Mouse (Mus musculus): ENCODE measurements around the gene Olfr1173. TPM values are rescaled to one million over a fixed set of nuclear protein-coding genes. Genes with fewer than 3 reads are reported as not detected.

The Olfr1173 gene
- total and polyA plus RNA-seq, 3 experiments = not detected

DNA sequence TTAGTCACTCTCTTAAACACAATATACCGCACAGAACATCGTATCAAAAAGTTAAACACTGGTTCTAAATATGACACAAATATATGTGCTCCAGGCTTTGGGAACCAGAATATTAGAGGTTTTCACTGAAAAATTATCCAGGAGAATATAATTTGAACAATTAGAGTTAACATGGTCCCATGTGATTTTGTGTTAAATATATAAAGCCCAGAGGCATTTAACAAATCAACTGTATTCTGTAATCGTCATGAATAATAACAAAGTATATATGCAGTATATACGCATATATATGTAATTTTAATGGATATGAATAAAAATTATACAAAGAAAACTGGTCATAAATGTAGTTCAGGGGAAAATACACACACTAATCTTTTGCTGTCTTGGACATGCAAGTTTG lies 35.4 kb upstream of the Olfr1173 start, which contains the start of gene Olfr1174-ps:
Olfr1174-ps (minus strand) TSS at position 101 of the 400 bp plus-strand sequence.
- no peaks in the 10 kb centered on the region for H3K9me3 ChIP-seq (replicated peaks; ENCODE audit: insufficient read depth, low read length)
- H3K4me1 ChIP-seq (ENCODE audit: control insufficient read depth in 1 of 2, insufficient read depth in 2 of 2, low read length in 2 of 2) = no peaks in the 10 kb centered on the region
- no peak within 1 kb of the TSS for H3K27ac ChIP-seq (ENCODE audit: control insufficient read depth, low read depth, low read length)
- TF ChIP-seq SMC3 (IDR thresholded peaks at IDR 0.05; ENCODE audit: low read depth, low read length) (no peak), MXI1 (IDR thresholded peaks at IDR 0.05; ENCODE audit: low read depth, low read length) (no peak), POLR2A (IDR thresholded peaks at IDR 0.05; ENCODE audit: control insufficient read depth in 1 of 2, insufficient read depth in 1 of 2, low read depth in 1 of 2, low read length in 2 of 2, poor library complexity in 1 of 2) (no peak), MYC (IDR thresholded peaks at IDR 0.05; ENCODE audit: low read depth, low read length) (no peak), EP300 (IDR thresholded peaks at IDR 0.05; ENCODE audit: low read depth in 1 of 2, low read length in 2 of 2) (no peak)
- H3K27me3 ChIP-seq (ENCODE audit: control insufficient read depth in 1 of 2, insufficient read depth in 2 of 2, low read length in 2 of 2) = no peaks in the 10 kb centered on the region
- H3K36me3 ChIP-seq (ENCODE audit: control insufficient read depth in 1 of 2, insufficient read depth in 2 of 2, low read length in 2 of 2) = no peaks in the 10 kb centered on the region
- H3K79me2 ChIP-seq (ENCODE audit: control insufficient read depth, insufficient read depth, low read length, poor library complexity) = no peaks in the 10 kb centered on the region
- no peak within 1 kb of the TSS for H3K4me3 ChIP-seq (ENCODE audit: control insufficient read depth in 1 of 2, insufficient read depth in 1 of 2, low read depth in 2 of 2, low read length in 2 of 2)
- H3K9ac ChIP-seq (ENCODE audit: control insufficient read depth, low read depth, low read length, poor library complexity, severe bottlenecking) = no peak within 1 kb of the TSS
- DNase-seq (ENCODE audit: low read depth, low spot score) = no peak

DNA sequence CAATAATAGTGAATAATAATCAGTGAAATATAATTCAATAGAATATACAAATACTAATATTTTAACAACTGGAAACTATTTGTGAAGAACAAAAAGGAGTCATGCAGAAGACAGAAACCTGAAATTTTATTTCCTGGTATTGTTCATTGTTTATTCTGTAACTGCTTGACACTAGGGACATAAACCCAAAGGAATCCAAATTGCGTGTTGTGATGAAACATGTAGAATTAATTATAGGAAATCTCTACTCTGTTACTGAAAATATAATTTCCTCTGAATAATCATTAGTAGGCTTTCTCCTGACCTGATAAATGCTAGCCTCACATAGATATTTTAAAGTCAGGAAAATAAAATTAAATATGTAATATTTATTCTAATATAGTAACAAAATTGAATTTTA lies 51.4 kb downstream of the Olfr1173 start, which contains the start of gene Olfr1170:
Olfr1170 (minus strand) TSS at position 101 of the 400 bp plus-strand sequence.
- Histone ChIP-seq H3K27me3 (ENCODE audit: control insufficient read depth in 1 of 2, insufficient read depth in 2 of 2, low read length in 2 of 2) (no peaks in the 10 kb centered on the region), H3K4me1 (ENCODE audit: control insufficient read depth in 1 of 2, insufficient read depth in 2 of 2, low read length in 2 of 2) (no peaks in the 10 kb centered on the region), H3K9ac (ENCODE audit: control insufficient read depth, low read depth, low read length, poor library complexity, severe bottlenecking) (no peak within 1 kb of the TSS), H3K9me3 (replicated peaks; ENCODE audit: insufficient read depth, low read length) (no peaks in the 10 kb centered on the region), H3K4me3 (ENCODE audit: control insufficient read depth in 1 of 2, insufficient read depth in 1 of 2, low read depth in 2 of 2, low read length in 2 of 2) (no peak within 1 kb of the TSS), H3K36me3 (ENCODE audit: control insufficient read depth in 1 of 2, insufficient read depth in 2 of 2, low read length in 2 of 2) (no peaks in the 10 kb centered on the region), H3K79me2 (ENCODE audit: control insufficient read depth, insufficient read depth, low read length, poor library complexity) (no peaks in the 10 kb centered on the region), H3K27ac (ENCODE audit: control insufficient read depth, low read depth, low read length) (no peak within 1 kb of the TSS)
- TF ChIP-seq ZKSCAN1 (IDR thresholded peaks at IDR 0.05; ENCODE audit: low read depth, low read length) = no peak
- TF ChIP-seq TCF12 (IDR thresholded peaks at IDR 0.05; ENCODE audit: low read depth, low read length) = no peak
- no peak for TF ChIP-seq ZC3H11A (IDR thresholded peaks at IDR 0.05; ENCODE audit: low read depth, low read length)
- TF ChIP-seq ZMIZ1 (IDR thresholded peaks at IDR 0.05; ENCODE audit: low read depth, low read length) = no peak
- no peak for TF ChIP-seq SIN3A (IDR thresholded peaks at IDR 0.05; ENCODE audit: low read length)
- no peak for TF ChIP-seq NELFE (IDR thresholded peaks at IDR 0.05; ENCODE audit: low read depth, low read length)
- TF ChIP-seq MYC (IDR thresholded peaks at IDR 0.05; ENCODE audit: low read depth, low read length) = no peak
- no peak for TF ChIP-seq MXI1 (IDR thresholded peaks at IDR 0.05; ENCODE audit: low read depth, low read length)
- TF ChIP-seq MAFK (IDR thresholded peaks at IDR 0.05; ENCODE audit: borderline replicate concordance, low read depth, low read length) = no peak
- TF ChIP-seq CHD2 (IDR thresholded peaks at IDR 0.05; ENCODE audit: low read length) = no peak
- no peak for TF ChIP-seq BHLHE40 (IDR thresholded peaks at IDR 0.05; ENCODE audit: borderline replicate concordance, low read depth, low read length)
- no peak for DNase-seq (ENCODE audit: low read depth, low spot score)

Other genes starting within 250 kb of the Olfr1173 start
- gene Olfr73, start 242.2 kb downstream of the Olfr1173 start, total RNA-seq (2012; rRNA removed) = not detected in 2 replicates
- not detected for gene Olfr73, start 242.2 kb downstream of the Olfr1173 start, polyA plus RNA-seq (2012; ENCODE audit: insufficient read depth in 1 of 2, insufficient read length in 2 of 2, low read depth in 1 of 2, low replicate concordance in 2 of 2, missing spikeins in 1 of 2)
- gene Olfr1162, start 228.7 kb downstream of the Olfr1173 start, total RNA-seq (2012; rRNA removed) = not detected in 2 replicates
- not detected for gene Olfr1162, start 228.7 kb downstream of the Olfr1173 start, polyA plus RNA-seq (2012; ENCODE audit: insufficient read depth in 1 of 2, insufficient read length in 2 of 2, low read depth in 1 of 2, low replicate concordance in 2 of 2, missing spikeins in 1 of 2)
- gene Olfr1163, start 208.0 kb downstream of the Olfr1173 start, total RNA-seq (2012; rRNA removed) = not detected in 2 replicates
- not detected for gene Olfr1163, start 208.0 kb downstream of the Olfr1173 start, polyA plus RNA-seq (2012; ENCODE audit: insufficient read depth in 1 of 2, insufficient read length in 2 of 2, low read depth in 1 of 2, low replicate concordance in 2 of 2, missing spikeins in 1 of 2)
- not detected in 2 replicates for gene Olfr1164, start 185.9 kb downstream of the Olfr1173 start, total RNA-seq (2012; rRNA removed)
- not detected for gene Olfr1164, start 185.9 kb downstream of the Olfr1173 start, polyA plus RNA-seq (2012; ENCODE audit: insufficient read depth in 1 of 2, insufficient read length in 2 of 2, low read depth in 1 of 2, low replicate concordance in 2 of 2, missing spikeins in 1 of 2)
- gene Olfr1166, start 151.6 kb downstream of the Olfr1173 start, total RNA-seq (2012; rRNA removed) = not detected in 2 replicates
- gene Olfr1166, start 151.6 kb downstream of the Olfr1173 start, polyA plus RNA-seq (2012; ENCODE audit: insufficient read depth in 1 of 2, insufficient read length in 2 of 2, low read depth in 1 of 2, low replicate concordance in 2 of 2, missing spikeins in 1 of 2) = not detected
- gene Olfr1167, start 124.7 kb downstream of the Olfr1173 start, total RNA-seq (2012; rRNA removed) = not detected in 2 replicates
- gene Olfr1167, start 124.7 kb downstream of the Olfr1173 start, polyA plus RNA-seq (2012; ENCODE audit: insufficient read depth in 1 of 2, insufficient read length in 2 of 2, low read depth in 1 of 2, low replicate concordance in 2 of 2, missing spikeins in 1 of 2) = under 1 TPM in 1 of 2 experiments, not detected in 1; 0.26 TPM
- gene Olfr1168, start 98.0 kb downstream of the Olfr1173 start, total RNA-seq (2012; rRNA removed) = not detected in 2 replicates
- gene Olfr1168, start 98.0 kb downstream of the Olfr1173 start, polyA plus RNA-seq (2012; ENCODE audit: insufficient read depth in 1 of 2, insufficient read length in 2 of 2, low read depth in 1 of 2, low replicate concordance in 2 of 2, missing spikeins in 1 of 2) = not detected
- not detected in 2 replicates for gene Olfr1170, start 51.5 kb downstream of the Olfr1173 start, total RNA-seq (2012; rRNA removed)
- not detected for gene Olfr1170, start 51.5 kb downstream of the Olfr1173 start, polyA plus RNA-seq (2012; ENCODE audit: insufficient read depth in 1 of 2, insufficient read length in 2 of 2, low read depth in 1 of 2, low replicate concordance in 2 of 2, missing spikeins in 1 of 2)
- not detected in 2 replicates for gene Olfr1174-ps, start 35.3 kb upstream of the Olfr1173 start, total RNA-seq (2012; rRNA removed)
- gene Olfr1174-ps, start 35.3 kb upstream of the Olfr1173 start, polyA plus RNA-seq (2012; ENCODE audit: insufficient read depth in 1 of 2, insufficient read length in 2 of 2, low read depth in 1 of 2, low replicate concordance in 2 of 2, missing spikeins in 1 of 2) = not detected
- gene Olfr1175-ps, start 47.3 kb upstream of the Olfr1173 start, total RNA-seq (2012; rRNA removed) = not detected in 2 replicates
- gene Olfr1175-ps, start 47.3 kb upstream of the Olfr1173 start, polyA plus RNA-seq (2012; ENCODE audit: insufficient read depth in 1 of 2, insufficient read length in 2 of 2, low read depth in 1 of 2, low replicate concordance in 2 of 2, missing spikeins in 1 of 2) = under 1 TPM in 1 of 2 experiments, not detected in 1; 0.01 TPM
- not detected in 2 replicates for gene Olfr1176, start 56.8 kb upstream of the Olfr1173 start, total RNA-seq (2012; rRNA removed)
- gene Olfr1176, start 56.8 kb upstream of the Olfr1173 start, polyA plus RNA-seq (2012; ENCODE audit: insufficient read depth in 1 of 2, insufficient read length in 2 of 2, low read depth in 1 of 2, low replicate concordance in 2 of 2, missing spikeins in 1 of 2) = not detected
- not detected in 2 replicates for gene Olfr1177-ps, start 66.6 kb upstream of the Olfr1173 start, total RNA-seq (2012; rRNA removed)
- not detected for gene Olfr1177-ps, start 66.6 kb upstream of the Olfr1173 start, polyA plus RNA-seq (2012; ENCODE audit: insufficient read depth in 1 of 2, insufficient read length in 2 of 2, low read depth in 1 of 2, low replicate concordance in 2 of 2, missing spikeins in 1 of 2)
- gene Olfr1178, start 107.2 kb upstream of the Olfr1173 start, total RNA-seq (2012; rRNA removed) = not detected in 2 replicates
- gene Olfr1178, start 107.2 kb upstream of the Olfr1173 start, polyA plus RNA-seq (2012; ENCODE audit: insufficient read depth in 1 of 2, insufficient read length in 2 of 2, low read depth in 1 of 2, low replicate concordance in 2 of 2, missing spikeins in 1 of 2) = not detected
- not detected in 2 replicates for gene Olfr1179, start 126.6 kb upstream of the Olfr1173 start, total RNA-seq (2012; rRNA removed)
- gene Olfr1179, start 126.6 kb upstream of the Olfr1173 start, polyA plus RNA-seq (2012; ENCODE audit: insufficient read depth in 1 of 2, insufficient read length in 2 of 2, low read depth in 1 of 2, low replicate concordance in 2 of 2, missing spikeins in 1 of 2) = not detected
- not detected in 2 replicates for gene Olfr1180, start 139.3 kb upstream of the Olfr1173 start, total RNA-seq (2012; rRNA removed)
- gene Olfr1180, start 139.3 kb upstream of the Olfr1173 start, polyA plus RNA-seq (2012; ENCODE audit: insufficient read depth in 1 of 2, insufficient read length in 2 of 2, low read depth in 1 of 2, low replicate concordance in 2 of 2, missing spikeins in 1 of 2) = not detected
- gene Olfr1181, start 146.3 kb upstream of the Olfr1173 start, total RNA-seq (2012; rRNA removed) = not detected in 2 replicates
- gene Olfr1181, start 146.3 kb upstream of the Olfr1173 start, polyA plus RNA-seq (2012; ENCODE audit: insufficient read depth in 1 of 2, insufficient read length in 2 of 2, low read depth in 1 of 2, low replicate concordance in 2 of 2, missing spikeins in 1 of 2) = not detected
- gene Gm13757, start 169.3 kb upstream of the Olfr1173 start, total RNA-seq (2012; rRNA removed) = not detected in 2 replicates
- not detected for gene Gm13757, start 169.3 kb upstream of the Olfr1173 start, polyA plus RNA-seq (2012; ENCODE audit: insufficient read depth in 1 of 2, insufficient read length in 2 of 2, low read depth in 1 of 2, low replicate concordance in 2 of 2, missing spikeins in 1 of 2)
- not detected in 2 replicates for gene Olfr1183, start 175.0 kb upstream of the Olfr1173 start, total RNA-seq (2012; rRNA removed)
- gene Olfr1183, start 175.0 kb upstream of the Olfr1173 start, polyA plus RNA-seq (2012; ENCODE audit: insufficient read depth in 1 of 2, insufficient read length in 2 of 2, low read depth in 1 of 2, low replicate concordance in 2 of 2, missing spikeins in 1 of 2) = under 1 TPM in 1 of 2 experiments, not detected in 1; 0.01 TPM
- not detected in 2 replicates for gene Olfr1184, start 203.7 kb upstream of the Olfr1173 start, total RNA-seq (2012; rRNA removed)
- not detected for gene Olfr1184, start 203.7 kb upstream of the Olfr1173 start, polyA plus RNA-seq (2012; ENCODE audit: insufficient read depth in 1 of 2, insufficient read length in 2 of 2, low read depth in 1 of 2, low replicate concordance in 2 of 2, missing spikeins in 1 of 2)
- gene Olfr1185-ps1, start 213.4 kb upstream of the Olfr1173 start, total RNA-seq (2012; rRNA removed) = not detected in 2 replicates
- gene Olfr1185-ps1, start 213.4 kb upstream of the Olfr1173 start, polyA plus RNA-seq (2012; ENCODE audit: insufficient read depth in 1 of 2, insufficient read length in 2 of 2, low read depth in 1 of 2, low replicate concordance in 2 of 2, missing spikeins in 1 of 2) = not detected
- gene Olfr1186, start 238.7 kb upstream of the Olfr1173 start, total RNA-seq (2012; rRNA removed) = not detected in 2 replicates
- gene Olfr1186, start 238.7 kb upstream of the Olfr1173 start, polyA plus RNA-seq (2012; ENCODE audit: insufficient read depth in 1 of 2, insufficient read length in 2 of 2, low read depth in 1 of 2, low replicate concordance in 2 of 2, missing spikeins in 1 of 2) = not detected

All from MEL (cell line).